Mouse (Mus musculus) A20 (cell line): ENCODE results near the gene Klhl3.

Source experiments
- DNase-seq: peaks from one replicate; pipeline ENCODE4 v3.0.0-alpha.2; 2011; ENCODE audit warnings: low read depth, low spot score

Gene Klhl3

DNA sequence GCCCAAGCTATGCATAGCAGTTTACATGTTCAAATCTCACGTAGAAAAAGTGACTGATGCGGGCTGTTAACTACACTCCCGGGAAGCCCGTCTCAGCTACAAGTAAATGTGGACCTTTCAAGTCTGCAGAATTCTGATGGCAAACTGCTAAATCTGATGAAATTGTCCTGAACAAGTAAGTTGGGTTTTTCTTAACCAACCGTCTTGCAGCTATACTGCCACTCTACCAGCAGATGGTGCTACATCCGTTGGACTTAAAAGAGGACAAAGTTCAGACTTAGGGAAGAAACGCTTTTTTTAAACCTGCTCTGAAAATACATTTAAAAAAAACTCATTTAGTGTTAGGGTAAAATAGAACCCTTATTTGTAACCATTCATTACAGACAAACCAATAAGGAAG is 12.7 kb upstream of the Klhl3 start:
- DNase-seq: peak; percentile 74

DNA sequence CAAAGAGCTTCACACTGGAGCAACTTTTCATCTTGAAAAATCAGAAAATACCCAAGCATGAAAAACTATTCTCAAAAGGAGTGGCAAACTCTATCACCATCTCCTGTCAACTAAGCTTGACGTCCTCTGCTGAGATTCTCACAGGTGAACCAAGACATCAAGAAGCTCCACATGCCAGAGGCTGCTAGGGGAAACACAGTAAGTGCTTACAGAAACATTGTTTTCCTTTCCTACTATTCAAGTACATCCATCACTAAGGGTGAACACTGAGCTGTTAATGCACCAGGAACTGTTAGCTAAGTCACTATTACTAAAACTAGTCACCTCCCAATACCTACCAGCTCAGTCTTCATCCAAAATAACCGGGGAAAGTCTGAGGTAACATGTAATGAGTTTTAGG is 11.6 kb upstream of the Klhl3 start:
- DNase-seq: no peak

DNA sequence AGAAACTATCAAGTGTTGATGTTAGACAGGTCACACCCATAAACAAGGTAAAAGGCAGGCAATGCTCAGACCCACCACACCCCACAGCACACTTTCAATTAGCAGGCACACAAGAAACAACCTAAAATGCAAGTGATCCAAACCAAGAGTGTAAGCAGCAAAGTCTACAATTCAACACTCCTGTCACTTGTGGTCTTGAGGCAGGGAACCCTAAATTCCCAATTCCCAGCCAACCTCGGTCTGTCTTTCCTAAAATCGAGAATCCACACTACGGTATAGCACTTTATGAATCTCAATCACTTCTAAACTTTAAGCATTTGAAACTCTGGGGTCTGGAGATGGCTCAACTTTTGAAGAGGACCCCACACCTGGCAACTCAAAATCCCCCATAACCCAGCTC is 10.9 kb upstream of the Klhl3 start:
- no peak for DNase-seq

DNA sequence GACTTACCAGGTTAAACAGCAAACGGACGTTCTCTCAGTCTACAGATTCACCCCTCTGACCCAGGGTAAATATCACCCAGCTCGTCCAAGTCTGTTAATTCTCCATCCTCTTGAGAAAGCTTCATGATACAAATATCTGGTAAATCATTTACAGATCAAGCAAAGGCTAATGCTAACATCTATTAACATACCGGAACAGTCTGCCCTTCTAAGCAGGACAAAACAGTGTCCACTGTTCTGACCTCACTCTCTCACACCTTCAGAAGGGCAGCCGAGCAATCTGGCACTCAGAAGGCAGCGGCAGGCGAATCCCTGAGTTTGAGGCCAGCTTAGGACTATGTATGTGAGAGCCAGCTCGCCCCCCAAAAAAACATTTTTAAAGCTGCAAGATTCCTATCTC is 10.0 kb upstream of the Klhl3 start:
- DNase-seq: no peak

DNA sequence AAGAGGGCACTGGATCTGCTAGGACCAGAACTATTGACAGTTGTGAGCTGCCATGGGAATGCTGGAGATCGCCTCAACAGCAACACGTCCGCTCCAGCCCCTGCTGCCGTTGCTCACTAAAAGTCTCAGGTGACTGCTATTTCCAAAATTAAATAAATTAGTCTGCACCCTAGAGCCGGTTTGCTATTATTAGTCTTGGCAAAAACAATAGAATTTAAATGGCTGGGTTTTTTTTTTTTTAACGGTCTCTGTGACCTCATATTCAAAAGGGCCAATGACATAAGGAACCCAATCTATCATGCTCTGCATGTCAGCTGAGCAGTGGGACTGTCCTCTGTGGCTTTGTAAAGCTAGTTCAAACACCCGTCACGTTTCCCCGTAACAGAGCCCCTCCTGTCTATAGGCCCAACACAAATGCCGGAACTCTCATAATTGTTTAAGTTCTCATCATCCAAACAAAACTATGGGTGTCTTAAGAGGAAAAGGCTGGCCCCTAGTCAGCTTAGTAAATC is 9.4 kb upstream of the Klhl3 start:
- no peak for DNase-seq

DNA sequence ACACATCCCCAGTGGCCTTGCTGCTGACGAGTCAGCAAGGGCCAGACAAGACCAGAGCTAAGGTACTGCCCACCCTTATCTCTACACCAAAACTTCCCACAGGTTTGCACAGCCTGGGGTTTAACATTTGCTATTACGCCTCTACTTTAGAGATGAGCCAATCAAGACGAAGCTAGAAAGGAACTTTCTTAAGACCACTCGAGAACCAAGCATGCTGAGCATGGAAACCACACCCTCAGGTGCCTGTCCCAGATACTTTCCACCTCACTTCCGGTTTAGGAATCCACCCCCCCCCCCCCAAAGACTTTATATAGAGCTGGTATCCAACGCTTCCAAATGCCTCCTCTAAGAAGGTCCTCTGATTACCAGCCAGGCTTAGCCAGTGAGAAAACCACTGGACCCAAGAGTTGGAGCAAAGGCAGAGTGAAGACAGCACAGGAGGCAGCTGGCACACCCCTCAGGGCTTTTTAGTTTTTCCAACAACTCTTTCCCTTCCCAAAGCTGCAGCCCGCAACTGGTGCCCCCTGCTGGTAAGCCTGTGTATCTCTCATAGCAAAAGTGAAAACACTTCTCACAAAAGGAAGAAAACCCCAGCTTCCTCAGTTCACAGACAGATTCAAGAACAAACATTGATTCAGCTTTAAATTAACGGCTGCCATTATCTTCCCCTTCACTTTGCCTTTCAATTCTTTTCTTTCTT is 4.1 kb upstream of the Klhl3 start:
- peak; percentile 63 for DNase-seq

DNA sequence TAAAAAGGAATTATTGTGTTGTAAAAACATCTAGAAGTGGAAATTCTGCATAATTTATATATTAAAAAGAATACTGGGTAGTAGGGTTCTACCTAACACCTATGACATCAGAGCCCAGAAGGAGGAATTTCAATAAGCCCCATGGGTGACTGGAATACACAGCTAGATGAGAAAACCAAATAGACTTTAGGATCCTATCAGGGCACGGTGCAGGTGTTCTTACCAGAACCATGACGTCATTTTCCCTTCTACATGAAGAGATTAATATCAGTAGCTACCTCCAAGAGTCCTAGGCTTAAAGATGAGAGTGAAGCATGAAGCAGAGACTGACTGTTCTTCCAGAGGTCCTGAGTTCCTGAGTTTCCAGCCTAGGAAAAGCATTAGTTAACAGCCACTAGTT is 3.4 kb upstream of the Klhl3 start:
- DNase-seq: peak; percentile 64

DNA sequence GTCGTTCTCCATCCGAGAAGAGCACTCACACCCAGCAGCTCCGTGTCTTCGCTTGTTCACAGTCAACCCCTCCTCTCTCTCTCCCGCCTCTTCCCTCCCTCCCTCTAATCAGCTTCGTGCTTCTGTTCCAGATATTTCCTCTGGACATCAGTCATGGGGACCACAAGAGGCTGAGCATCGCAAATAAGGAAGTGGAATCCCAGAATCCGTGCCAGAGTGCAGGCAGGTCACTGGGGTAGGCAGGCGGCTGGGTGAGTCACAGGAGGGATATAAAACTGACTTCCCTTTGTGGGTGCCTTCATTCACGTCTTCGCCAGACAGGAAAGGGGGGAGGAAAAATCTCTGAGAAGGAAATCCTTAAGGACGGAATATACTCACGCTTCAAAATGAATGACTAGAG is 1.8 kb upstream of the Klhl3 start:
- no peak for DNase-seq

DNA sequence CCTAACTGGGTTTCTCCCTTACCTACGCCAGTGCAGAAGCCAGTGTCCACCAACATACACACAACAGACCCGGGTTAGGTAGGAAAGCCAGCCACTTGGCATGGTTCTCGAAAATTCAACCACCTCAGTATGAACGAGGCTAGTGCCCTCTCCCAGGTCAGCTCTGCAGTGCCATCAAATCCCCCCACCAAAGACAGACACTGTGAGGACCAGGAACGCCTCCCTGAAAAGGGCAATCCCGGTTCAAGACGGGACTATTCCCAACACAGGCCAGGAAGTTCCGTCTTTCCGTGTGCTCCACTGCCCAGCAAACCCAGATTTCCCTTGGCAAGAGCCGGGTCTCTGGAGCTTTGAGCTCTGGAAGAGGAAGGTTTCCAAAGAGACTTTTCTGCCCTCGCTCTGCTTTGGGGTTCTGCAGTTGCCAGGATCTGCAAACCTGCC is 771 bp downstream of the Klhl3 start:
- no peak for DNase-seq

DNA sequence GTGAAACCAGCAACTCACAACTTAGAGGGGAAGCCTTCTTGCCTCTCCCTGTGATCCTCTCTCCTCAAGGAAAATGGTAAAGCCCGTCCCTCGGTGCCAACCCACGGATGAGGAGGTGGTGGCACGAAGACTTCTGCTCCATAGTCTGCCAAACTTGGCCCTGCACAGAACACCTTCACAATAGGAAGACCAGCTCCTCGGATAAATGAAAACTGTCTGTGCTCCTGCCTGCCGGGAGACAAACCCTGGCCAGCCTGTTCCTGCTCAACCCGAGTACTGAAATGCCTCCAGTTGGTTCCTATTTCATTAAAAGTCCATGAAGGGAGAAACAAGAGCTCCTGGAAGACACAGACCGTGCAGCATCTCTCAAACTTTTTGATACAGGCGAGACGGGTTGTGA is 1.2 kb downstream of the Klhl3 start:
- DNase-seq: no peak

DNA sequence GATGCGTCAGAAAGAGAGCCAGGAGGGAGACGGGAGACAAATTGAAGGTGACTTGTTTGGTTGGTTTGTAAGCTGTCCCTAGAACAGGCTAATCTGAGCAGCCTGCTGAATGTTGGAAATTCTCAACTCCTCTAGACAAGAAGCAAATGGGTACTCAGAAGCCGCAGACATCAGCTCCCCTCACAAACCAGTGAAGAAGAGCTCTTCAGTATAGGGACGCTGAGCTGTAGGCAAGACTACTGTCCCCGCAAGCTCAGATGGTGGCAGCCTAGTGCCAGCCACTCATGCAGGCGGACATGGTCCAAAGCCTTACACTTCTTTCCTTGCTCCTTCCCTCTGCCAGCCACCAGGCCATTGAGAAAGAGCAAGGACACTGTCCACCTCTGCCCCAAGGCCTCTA is 2.1 kb downstream of the Klhl3 start:
- no peak for DNase-seq

DNA sequence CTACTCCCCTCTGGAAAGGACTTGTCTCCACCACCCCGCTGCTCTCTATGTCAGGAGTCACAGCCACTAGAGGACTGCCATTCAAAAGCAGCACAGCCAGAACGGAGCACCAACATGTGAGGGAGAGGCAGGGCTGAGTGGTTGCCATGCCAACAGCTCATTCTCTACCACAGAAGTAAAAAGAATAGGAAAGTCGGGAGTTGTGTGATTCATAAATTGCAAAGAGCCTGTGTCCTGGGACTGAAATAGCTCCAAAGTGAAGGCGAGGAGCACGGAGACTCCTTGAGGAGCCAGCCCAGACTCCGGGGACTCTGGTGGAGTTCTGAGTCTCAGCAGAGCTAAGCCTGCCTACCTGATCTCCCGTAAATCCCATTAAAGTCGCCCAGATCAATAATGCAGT is 22.7 kb downstream of the Klhl3 start:
- DNase-seq: no peak

DNA sequence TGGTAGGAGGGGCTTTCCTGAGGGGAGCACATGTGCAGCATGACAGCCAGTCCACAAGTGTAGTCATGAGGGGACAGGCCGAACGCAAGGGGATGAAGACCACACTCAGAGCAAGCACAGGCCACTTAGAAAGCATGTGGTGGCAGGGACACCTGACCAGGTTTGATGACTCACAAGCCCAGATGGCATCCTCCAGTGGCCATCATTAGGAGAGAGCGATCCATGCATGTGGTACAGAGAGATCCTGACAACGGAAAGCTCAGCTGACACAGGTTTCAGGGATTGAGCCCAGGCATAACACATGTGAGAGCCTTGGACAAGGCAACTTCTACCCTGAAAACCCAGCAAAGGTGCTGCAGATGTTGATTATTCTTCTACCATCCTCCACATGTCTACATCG is 29.0 kb downstream of the Klhl3 start:
- no peak for DNase-seq

DNA sequence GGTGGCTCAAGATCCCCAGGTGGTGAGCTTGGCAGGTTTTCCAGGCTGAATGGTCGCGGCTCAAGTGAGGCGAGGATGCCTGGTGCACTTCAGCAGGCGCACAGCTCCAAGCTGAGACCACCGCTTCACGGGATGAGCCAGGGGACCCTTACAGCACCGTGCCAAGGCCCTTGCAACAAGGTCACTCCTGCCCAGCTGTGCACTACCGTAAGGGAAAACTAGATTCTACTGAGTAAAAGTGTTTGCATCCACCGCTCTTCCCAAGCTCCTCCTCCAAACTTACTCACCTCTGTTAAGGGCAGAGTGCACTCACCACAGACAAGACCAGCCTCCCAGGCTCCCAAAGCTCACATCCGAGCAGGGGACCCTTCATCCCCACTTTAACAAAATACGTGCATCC is 29.9 kb downstream of the Klhl3 start:
- DNase-seq: no peak

DNA sequence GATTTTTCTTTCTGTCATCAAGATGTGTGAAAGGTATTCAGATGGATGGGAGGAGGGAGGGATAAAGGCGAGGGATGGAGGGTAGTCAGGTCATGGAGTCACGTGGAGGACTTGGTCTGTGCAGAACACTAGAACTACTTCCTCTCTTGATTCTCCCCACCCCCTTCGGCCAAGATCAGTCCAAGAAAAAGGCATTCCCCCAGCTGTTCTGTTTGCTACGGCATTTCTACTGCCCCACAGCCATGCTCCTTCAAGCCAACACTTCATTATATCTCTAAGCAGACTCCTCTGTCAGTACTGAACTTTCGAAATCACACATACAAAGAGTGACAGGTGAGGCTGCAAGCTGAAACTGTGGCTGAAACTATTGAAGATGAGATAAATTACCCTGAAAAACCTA is 30.3 kb downstream of the Klhl3 start:
- peak; percentile 23 for DNase-seq

DNA sequence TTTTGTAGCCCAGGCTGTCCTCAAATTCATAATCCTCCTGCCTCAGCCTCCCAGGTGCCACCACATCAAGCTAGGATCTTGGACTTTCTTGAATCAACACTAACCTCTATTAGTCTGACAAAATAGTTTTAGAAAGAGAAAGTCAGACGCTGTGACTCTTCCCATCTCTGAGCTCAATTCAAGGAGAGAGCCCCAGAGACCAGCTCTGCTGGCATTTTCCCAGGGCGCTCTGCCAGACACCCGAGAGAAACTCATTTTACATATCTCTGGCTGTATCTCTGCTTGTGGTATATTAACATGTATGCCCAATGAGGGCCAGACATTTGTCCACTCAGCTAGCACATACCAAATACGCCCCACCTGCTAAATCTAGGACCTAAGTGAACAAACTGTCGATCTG is 35.0 kb downstream of the Klhl3 start:
- DNase-seq: no peak

DNA sequence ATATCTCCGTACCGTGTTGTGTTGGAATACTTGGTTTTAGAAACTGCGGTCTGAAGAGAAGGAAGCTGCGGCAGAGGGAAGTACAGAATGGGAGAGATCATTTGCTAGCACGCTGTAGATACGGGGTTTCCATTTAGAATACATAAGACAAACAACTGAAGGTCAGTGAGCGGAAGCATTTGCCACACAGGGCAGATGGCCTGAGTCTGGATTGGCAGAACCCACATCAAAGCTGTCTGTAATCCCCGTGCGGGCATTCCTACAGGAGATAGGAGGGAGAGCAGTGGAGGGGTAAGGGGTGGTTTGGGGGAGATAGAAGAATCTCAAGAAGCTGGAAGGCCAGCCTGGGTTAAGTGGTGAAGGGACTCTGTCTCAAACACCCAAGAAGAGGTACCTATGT is 38.5 kb downstream of the Klhl3 start:
- no peak for DNase-seq

DNA sequence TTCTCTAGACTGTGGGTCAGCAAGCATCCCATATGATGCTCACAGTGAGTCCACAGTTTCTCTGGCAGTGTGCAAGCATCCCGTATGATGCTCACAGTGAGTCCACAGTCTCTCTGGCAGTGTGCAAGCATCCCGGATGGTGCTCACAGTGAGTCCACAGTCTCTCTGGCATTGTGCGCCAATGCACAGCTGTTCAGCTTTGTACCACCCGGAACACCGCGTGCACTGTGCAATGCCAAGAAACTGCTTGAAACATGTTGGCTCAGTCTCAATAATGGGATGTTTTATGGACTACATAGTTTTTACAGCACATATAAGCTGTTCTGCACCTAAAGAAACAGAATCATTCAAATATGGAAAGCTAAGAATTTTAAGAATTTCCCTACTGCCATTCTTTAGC is 38.9 kb downstream of the Klhl3 start:
- no peak for DNase-seq

DNA sequence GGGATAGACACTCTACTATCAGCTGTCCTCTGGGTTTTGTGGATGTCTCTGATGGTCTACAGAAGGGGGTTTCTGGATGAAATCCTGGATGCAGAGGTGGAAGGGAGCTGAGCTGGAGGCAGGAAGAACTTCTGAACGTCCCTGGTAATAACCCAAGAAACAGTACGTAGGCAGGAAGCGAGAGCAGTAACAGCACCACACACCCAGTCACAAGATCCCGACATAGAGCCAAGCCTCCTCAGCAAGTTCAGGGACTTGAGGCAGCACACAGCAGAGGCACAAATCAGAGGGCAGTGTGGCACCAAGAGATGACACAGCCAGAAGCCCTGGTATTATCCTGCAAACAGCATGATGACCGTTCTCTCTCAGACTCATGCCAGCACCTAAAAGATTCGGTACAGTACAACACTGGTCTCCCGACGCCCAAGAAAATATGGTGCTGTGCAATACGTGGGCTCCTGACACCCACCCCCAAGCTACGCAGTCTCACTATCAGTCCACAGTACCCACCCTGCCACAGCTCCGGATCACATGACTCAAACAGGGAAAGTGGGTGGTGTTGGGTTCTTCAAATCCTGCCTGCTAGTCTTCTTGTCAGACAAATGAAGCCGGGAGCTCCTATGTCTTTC is 40.0 kb downstream of the Klhl3 start:
- no peak for DNase-seq

DNA sequence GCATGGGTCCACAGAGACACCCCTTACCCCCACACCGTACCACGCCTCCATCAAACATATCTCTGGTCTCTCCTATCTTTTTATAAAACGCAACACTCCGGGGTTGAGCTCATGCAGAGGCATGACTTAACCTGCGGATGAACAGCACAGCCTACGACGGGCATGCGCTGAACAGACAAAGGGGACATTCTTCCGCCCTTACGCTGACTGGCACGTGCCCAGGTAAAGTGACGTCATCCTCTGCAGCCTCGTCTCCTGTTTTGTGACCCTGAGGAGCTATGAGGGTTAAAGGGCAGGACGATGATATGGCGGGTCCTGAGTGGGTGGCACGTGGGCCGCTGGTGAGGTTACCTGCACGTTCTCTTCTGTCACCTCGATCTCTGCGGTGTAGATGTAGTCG is 42.2 kb downstream of the Klhl3 start:
- DNase-seq: no peak

DNA sequence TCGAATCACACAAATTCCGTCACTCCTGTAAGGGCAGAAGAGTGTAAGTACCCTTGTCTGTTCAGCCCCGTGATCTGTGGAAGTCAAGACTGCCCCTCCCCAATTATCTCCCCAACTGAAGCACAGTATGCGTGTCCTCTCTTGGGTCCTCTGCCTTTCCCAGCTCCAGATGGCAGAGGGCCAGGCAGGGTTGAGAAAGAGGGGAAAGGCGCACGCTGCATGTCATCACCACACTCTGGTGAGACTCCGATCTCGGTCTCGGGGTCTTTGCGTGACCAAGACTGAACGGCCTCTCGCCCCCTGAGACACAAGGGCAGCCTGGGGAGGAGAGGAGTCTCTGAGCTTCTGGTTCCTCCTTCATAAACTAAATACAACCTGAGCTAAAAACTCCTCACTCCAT is 42.9 kb downstream of the Klhl3 start:
- no peak for DNase-seq

DNA sequence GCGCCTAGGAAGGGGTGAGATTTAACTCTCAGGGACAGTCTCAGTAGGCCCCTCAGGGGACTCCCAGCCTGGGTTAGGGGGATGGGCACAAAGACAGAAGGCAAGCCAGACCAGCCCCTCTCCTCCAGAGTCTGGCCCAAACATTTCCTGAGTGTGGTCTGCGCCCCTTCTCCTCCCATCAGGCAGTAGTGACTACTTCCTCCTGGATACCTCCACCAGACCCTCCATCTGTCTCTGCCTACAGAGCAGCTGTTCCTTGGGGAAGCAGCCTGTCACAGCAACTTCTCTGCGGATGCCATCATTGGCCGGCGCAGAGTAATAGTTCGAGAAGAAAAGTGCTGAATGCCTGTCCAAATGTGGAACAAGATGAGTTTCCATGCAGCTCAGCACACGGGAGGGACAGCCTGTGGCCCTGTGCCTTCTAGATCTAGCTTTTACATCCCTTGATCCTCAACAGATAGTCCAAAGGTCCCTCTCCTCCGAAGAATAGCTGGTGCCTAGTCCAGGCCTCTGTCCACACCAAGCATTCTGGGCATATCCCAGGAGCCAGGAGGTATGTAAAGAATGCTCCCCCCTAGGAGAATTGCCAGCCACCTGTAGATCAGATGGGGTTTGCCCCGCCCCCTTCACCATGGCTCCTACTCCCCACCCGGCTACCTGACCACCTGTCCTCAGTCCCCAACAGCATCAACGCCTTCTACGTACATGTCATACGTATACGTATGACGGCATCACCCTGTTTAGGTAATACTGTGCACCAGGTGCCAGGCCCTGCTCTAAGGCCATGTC is 44.8 kb downstream of the Klhl3 start:
- DNase-seq: no peak
